Mouse (Mus musculus) frontal cortex, postnatal 14 days (tissue): Measurements from ENCODE around the gene Tspan12.
"Not testable (repeated sequence)": the region's sequence is repeated elsewhere in the genome, so short reads cannot be mapped to it uniquely, and the experiment has no call there.

Experiments used
- DNase-seq, 2 experiments: peaks; one replicate each; pipeline ENCODE4 v3.0.0; 2022; ENCODE audit warnings: low spot score in 2 of 2

Tspan12 gene

GRCm38 (mm10) chr6:21828437-21828836 is 23.9 kb downstream of the Tspan12 start:
- no peak for DNase-seq

- DNase-seq: no peak
Observed at GRCm38 (mm10) chr6:21828001-21828400, 24.3 kb downstream of the Tspan12 start.

GRCm38 (mm10) chr6:21823694-21824093 is 28.6 kb downstream of the Tspan12 start:
- no peak for DNase-seq

- no peak for DNase-seq
Observed at GRCm38 (mm10) chr6:21823281-21823680, 29.0 kb downstream of the Tspan12 start.

GRCm38 (mm10) chr6:21822721-21823134 is 29.6 kb downstream of the Tspan12 start:
- no peak for DNase-seq

- no peak for DNase-seq
Observed at GRCm38 (mm10) chr6:21818107-21818807, 34.1 kb downstream of the Tspan12 start.

- no peak for DNase-seq
Observed at GRCm38 (mm10) chr6:21806005-21806404, 46.3 kb downstream of the Tspan12 start.

GRCm38 (mm10) chr6:21805013-21805570 is 47.2 kb downstream of the Tspan12 start:
- DNase-seq: no peak

GRCm38 (mm10) chr6:21803483-21804340 is 48.6 kb downstream of the Tspan12 start:
- DNase-seq: no peak

- no peak for DNase-seq
Observed at GRCm38 (mm10) chr6:21798581-21798980, 53.7 kb downstream of the Tspan12 start.

GRCm38 (mm10) chr6:21797087-21797486 is 55.2 kb downstream of the Tspan12 start:
- no peak for DNase-seq

- no peak for DNase-seq
Observed at GRCm38 (mm10) chr6:21796413-21796812, 55.9 kb downstream of the Tspan12 start.

- no peak for DNase-seq
Observed at GRCm38 (mm10) chr6:21795410-21795809, 56.9 kb downstream of the Tspan12 start.

- DNase-seq: peak in 1 of 2 experiments; percentile 55
Observed at GRCm38 (mm10) chr6:21795072-21795407, 57.3 kb downstream of the Tspan12 start.

- DNase-seq: no peak
Observed at GRCm38 (mm10) chr6:21794337-21795071, 57.8 kb downstream of the Tspan12 start.

- no peak for DNase-seq
Observed at GRCm38 (mm10) chr6:21791307-21791706, 61.0 kb downstream of the Tspan12 start.

- DNase-seq: no peak
Observed at GRCm38 (mm10) chr6:21790550-21791086, 61.7 kb downstream of the Tspan12 start.

GRCm38 (mm10) chr6:21790036-21790435 is 62.3 kb downstream of the Tspan12 start:
- DNase-seq: no peak

- DNase-seq: not testable (repeated sequence)
Observed at GRCm38 (mm10) chr6:21789582-21789981, 62.7 kb downstream of the Tspan12 start.

- DNase-seq: no peak
Observed at GRCm38 (mm10) chr6:21787757-21788156, 64.6 kb downstream of the Tspan12 start.

- DNase-seq: no peak
Observed at GRCm38 (mm10) chr6:21787274-21787673, 65.0 kb downstream of the Tspan12 start.
